Mouse (Mus musculus): ENCODE data around the gene Casp9. TPM values are rescaled to one million over a fixed set of nuclear protein-coding genes. Genes with fewer than 3 reads are reported as not detected.
A peak's percentile ranks its signal among the peaks of the same experiment; 100 is the strongest.

The Casp9 gene
- polyA plus RNA-seq, 1 experiment from 2014 or later = 24.4 TPM

DNA sequence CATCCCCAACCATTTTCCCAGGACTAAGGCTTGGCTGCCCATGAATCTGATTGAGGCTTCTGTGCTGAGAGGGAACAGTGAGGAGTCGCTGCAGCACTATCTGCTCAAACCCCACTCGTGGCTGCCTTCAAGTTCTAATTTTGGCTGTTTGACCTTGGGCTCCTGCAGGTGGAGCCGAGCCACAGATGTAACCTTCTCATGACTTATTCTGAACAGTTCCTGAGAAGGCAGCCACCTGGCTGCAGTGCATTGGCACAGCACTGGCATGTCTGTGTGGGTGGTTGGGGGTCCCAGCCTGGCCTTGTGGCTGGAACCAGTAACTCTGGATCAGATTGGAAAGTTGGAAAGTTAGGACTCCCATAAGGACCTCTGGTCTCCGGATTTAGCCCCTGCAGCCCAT, 34.8 kb downstream of the Casp9 start:
- Histone ChIP-seq H3K4me1 (peaks cover 5% of the 10 kb centered on the region; the same call in 1 of the 2 replicates), H3K27ac (replicated peaks) (no peak overlapping the region), H3K9me3 (replicated peaks) (no peaks in the 10 kb centered on the region), H3K27me3 (ENCODE audit: low read depth, poor library complexity, severe bottlenecking) (no peaks in the 10 kb centered on the region), H3K36me3 (no peaks in the 10 kb centered on the region), H3K4me3 (no peak overlapping the region)
- DNase-seq (ENCODE audit: low spot score) = no peak
- WGBS = 82% methylated on average over 4 of the region's 4 CpGs

DNA sequence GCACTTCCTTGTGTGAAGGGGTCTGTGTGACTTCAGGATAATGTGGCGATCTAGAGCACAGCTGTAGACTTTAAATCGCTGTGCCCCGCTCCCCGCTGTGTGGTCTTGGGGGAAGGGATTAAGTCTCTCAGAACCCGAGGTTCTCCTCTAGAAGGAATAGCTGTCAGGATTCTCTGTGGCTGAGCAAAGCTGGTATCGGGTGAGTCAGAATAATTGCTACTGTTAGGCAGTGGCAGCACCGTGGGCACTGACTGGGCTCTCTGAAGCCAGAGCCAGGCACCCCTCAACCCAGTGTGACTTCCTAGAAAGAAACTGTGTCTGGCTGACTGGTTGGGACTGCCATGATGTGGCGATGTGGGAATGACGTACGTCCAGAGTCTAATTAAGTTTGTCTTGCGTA, 37.0 kb downstream of the Casp9 start:
- 57% methylated on average over 11 of the region's 11 CpGs for WGBS
- Histone ChIP-seq H3K27me3 (ENCODE audit: low read depth, poor library complexity, severe bottlenecking) (no peaks in the 10 kb centered on the region), H3K27ac (replicated peaks) (no peak overlapping the region), H3K36me3 (no peaks in the 10 kb centered on the region), H3K9me3 (replicated peaks) (no peaks in the 10 kb centered on the region), H3K4me1 (peaks cover 5% of the 10 kb centered on the region; the same call in 1 of the 2 replicates), H3K4me3 (no peak overlapping the region)
- DNase-seq (ENCODE audit: low spot score) = no peak

DNA sequence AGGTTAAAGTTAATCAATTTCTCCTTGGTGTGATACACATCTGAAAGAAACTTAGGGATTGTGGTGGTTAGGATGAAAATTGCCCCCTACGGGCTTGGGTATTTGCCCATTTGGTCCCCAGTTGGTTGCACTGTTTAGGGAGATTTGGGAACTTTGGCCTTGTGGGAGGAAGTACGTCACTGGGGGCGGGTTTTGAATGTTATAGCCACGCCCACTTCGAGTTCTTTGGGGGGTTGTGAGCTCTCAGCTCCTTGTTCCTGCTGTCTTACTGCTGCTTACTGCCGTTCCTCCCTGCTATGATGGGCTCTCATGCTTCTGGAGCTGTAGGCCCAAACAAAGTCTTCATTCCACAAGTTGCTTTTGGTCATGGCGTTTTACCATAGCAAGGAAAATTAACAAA, 37.9 kb downstream of the Casp9 start:
- no peaks in the 10 kb centered on the region for H3K36me3 ChIP-seq
- H3K4me3 ChIP-seq = no peak overlapping the region
- H3K27ac ChIP-seq (replicated peaks) = no peak overlapping the region
- H3K27me3 ChIP-seq (ENCODE audit: low read depth, poor library complexity, severe bottlenecking) = no peaks in the 10 kb centered on the region
- 81% methylated on average over 7 of the region's 7 CpGs for WGBS
- no peaks in the 10 kb centered on the region for H3K9me3 ChIP-seq (replicated peaks)
- DNase-seq (ENCODE audit: low spot score) = no peak
- peaks cover 5% of the 10 kb centered on the region; the same call in 1 of the 2 replicates for H3K4me1 ChIP-seq

DNA sequence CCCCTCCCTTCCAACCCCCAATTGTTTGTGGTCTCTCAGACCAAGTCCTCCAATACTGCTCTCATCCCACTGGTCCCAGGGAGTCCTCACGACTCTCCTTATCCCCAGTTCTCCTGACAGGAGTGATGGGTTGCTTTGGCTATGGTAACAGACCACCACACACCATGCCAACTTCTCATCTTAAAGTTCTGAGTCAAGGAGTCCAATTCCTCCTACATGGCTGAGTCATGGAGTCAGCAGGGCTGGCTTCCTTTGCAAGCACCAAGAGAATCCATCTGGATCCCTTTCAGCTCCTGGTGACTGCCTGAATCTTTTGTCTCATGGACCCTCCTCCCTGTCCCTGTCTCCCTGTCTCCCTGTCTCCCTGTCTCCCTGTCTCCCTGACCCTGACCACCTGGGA, 40.5 kb downstream of the Casp9 start:
- Histone ChIP-seq H3K36me3 (no peaks in the 10 kb centered on the region), H3K27me3 (ENCODE audit: low read depth, poor library complexity, severe bottlenecking) (no peaks in the 10 kb centered on the region), H3K4me3 (no peak overlapping the region), H3K4me1 (peaks cover 5% of the 10 kb centered on the region; the same call in 1 of the 2 replicates), H3K27ac (replicated peaks) (no peak overlapping the region), H3K9me3 (replicated peaks) (no peaks in the 10 kb centered on the region)
- WGBS = 74% methylated on average over 1 of the region's 1 CpGs
- DNase-seq (ENCODE audit: low spot score) = no peak

DNA sequence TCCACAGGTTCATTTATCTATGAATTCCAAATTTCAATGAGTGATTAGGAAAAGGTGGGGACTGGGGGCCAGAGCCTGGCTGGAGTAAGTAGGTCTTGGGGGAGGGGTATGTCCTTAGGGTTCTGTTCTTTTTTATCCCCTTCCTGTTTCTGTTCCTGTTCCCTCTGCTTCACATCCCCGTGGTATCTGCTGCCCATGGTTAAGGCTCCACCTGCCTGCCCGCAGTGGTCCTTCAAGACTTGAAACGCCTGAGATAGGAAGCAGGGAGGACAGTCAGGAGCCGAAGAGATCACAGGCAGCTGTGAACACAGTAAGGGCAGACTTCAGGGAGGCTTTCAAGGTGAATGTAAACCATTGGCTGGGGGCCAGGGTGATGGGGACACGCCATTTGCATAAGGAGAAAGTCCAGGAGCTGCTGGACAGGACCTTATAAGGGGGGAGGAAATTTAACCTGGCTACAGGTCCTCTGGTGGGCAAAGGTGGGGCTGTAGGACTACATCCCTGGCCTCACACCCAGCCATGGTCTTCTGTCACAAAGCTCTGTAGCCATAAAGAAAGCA, 41.2 kb downstream of the Casp9 start:
- no peak overlapping the region for H3K4me3 ChIP-seq
- no peaks in the 10 kb centered on the region for H3K9me3 ChIP-seq (replicated peaks)
- no peaks in the 10 kb centered on the region for H3K36me3 ChIP-seq
- DNase-seq (ENCODE audit: low spot score) = no peak
- H3K27ac ChIP-seq (replicated peaks) = no peak overlapping the region
- WGBS = 78% methylated on average over 5 of the region's 5 CpGs
- H3K27me3 ChIP-seq (ENCODE audit: low read depth, poor library complexity, severe bottlenecking) = no peaks in the 10 kb centered on the region
- peaks cover 5% of the 10 kb centered on the region; the same call in 1 of the 2 replicates for H3K4me1 ChIP-seq

DNA sequence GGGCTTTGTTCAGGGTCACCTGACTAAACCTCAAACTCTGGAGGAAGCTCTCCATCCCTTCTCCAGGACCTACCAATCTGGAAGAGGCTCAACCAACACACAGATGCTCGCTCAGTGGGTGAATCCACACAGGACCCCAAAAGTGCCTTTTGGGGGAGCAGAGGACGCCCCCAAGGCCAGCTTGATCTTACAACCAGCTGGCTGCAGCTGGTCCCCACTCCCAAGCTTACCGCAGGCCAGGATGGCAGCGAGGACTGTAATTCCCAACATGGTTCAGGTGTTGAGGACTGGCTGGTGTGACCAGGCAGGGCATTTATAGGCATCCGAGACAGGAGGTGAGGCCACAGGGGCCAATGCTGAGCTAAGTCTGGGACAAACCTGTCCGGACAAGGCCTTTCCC, 52.6 kb downstream of the Casp9 start, which contains the start of gene Ctrc:
Gene Ctrc, minus strand, starts transcription at position 361 of the 400 bp plus-strand sequence.
- H3K9me3 ChIP-seq (replicated peaks) = no peaks in the 10 kb centered on the region
- H3K27ac ChIP-seq (replicated peaks) = no peak within 1 kb of the TSS
- H3K4me1 ChIP-seq = no peaks in the 10 kb centered on the region
- WGBS = 81% methylated on average over 6 of the region's 6 CpGs
- no peak for DNase-seq (ENCODE audit: low spot score)
- H3K4me3 ChIP-seq = no peak within 1 kb of the TSS
- H3K27me3 ChIP-seq (ENCODE audit: low read depth, poor library complexity, severe bottlenecking) = no peaks in the 10 kb centered on the region
- no peaks in the 10 kb centered on the region for H3K36me3 ChIP-seq

DNA sequence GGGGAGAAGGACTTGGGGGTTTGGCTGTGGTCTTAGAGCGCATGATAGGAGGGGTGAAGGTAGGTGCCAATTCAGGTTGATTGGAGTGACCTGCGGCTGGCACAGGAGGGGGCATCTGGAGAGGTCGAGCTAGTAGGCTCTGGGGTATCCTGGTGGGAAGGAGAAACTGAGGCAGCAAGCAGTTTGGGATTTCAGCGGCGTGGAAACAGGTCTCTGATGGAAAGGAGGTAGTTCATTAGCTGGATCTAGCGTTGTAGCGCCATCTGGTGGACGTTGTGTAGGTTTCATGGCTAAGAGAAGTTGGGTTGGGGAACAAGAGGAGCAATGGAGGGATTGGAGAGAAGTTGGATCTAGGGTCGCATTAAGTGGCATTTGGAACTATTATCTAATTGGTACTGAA, 60.0 kb downstream of the Casp9 start:
- no peak overlapping the region for H3K4me3 ChIP-seq
- no peaks in the 10 kb centered on the region for H3K36me3 ChIP-seq
- no peaks in the 10 kb centered on the region for H3K9me3 ChIP-seq (replicated peaks)
- H3K27ac ChIP-seq (replicated peaks) = no peak overlapping the region
- 83% methylated on average over 9 of the region's 9 CpGs for WGBS
- peak; percentile 61 for DNase-seq (ENCODE audit: low spot score)
- no peaks in the 10 kb centered on the region for H3K27me3 ChIP-seq (ENCODE audit: low read depth, poor library complexity, severe bottlenecking)
- peaks cover 4% of the 10 kb centered on the region for H3K4me1 ChIP-seq

DNA sequence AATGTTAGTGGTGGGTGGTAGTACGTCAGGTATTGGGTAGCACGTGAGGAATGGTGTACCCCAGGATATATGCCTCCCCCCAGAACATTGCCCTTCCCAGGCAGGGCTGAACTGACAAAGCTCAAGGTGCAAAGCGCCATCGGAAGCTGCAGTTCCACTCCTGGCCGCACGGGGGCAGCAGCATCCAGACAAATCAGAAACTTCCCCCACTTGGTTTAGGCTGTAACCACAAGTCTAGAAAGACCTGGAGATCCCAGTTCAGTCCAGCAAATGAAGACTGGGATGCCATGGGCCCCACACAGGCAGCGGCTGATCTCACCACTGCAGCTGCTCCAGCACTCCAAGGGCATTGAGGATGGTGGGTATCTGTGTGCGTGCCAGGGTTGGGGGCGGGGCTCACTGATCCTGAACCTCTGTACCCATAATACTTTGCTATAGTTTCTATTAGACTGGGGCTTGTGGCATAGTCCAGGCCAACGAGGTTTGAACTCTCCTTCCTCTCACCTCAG, 64.1 kb downstream of the Casp9 start:
- DNase-seq (ENCODE audit: low spot score) = peak; percentile 83
- no peaks in the 10 kb centered on the region for H3K9me3 ChIP-seq (replicated peaks)
- H3K4me1 ChIP-seq = peaks cover 12% of the 10 kb centered on the region
- peaks cover 36% of the 10 kb centered on the region for H3K36me3 ChIP-seq
- H3K4me3 ChIP-seq = no peak overlapping the region
- H3K27me3 ChIP-seq (ENCODE audit: low read depth, poor library complexity, severe bottlenecking) = no peaks in the 10 kb centered on the region
- WGBS = 23% methylated on average over 10 of the region's 10 CpGs
- H3K27ac ChIP-seq (replicated peaks) = peak overlapping the region; percentile 65

DNA sequence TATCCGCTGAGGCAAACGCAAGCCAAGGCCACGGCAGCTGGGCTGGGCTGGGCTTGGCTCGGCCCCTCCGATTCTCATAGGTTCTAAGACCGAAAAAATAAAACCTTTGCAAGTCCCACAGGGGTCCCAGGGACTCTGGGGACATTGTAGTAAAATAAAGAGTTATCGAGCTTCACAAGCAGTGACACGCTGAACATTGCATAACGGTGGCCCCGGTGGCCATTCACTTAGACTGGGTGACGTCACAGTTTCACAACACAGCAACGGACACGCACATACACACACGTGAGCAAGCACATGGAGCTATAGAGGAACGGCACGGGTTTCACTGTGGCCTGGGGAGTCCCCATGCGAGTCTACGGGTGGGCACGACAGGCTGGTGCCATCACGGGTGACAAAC, 65.1 kb downstream of the Casp9 start:
- Histone ChIP-seq H3K4me1 (peaks cover 12% of the 10 kb centered on the region), H3K9me3 (replicated peaks) (no peaks in the 10 kb centered on the region), H3K4me3 (no peak overlapping the region), H3K27ac (replicated peaks) (no peak overlapping the region), H3K36me3 (peaks cover 36% of the 10 kb centered on the region), H3K27me3 (ENCODE audit: low read depth, poor library complexity, severe bottlenecking) (no peaks in the 10 kb centered on the region)
- 97% methylated on average over 20 of the region's 20 CpGs for WGBS
- DNase-seq (ENCODE audit: low spot score) = no peak

DNA sequence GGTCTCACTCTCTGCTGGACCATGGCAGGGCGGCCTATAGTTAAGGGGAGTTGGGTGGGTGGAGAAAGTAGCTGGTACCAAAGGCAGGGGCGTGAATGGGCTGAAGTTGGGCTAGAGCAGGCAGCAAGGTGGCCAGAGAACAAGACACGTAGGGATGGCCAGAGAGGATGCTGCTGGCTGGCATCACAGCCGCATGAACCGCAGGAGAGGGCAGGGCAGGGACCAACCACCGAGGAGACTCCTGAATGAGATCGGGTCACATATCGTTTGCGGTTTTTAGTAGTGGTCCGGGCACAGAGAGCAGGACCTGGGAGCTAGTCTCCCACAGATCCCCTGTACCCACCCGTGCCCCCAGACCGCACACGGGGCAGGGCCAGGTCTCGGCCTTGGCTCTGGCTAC, 65.9 kb downstream of the Casp9 start:
- Histone ChIP-seq H3K27ac (replicated peaks) (no peak overlapping the region; the same call in 1 of the 2 replicates), H3K27me3 (ENCODE audit: low read depth, poor library complexity, severe bottlenecking) (no peaks in the 10 kb centered on the region), H3K4me3 (no peak overlapping the region), H3K4me1 (peaks cover 12% of the 10 kb centered on the region), H3K36me3 (peaks cover 36% of the 10 kb centered on the region), H3K9me3 (replicated peaks) (no peaks in the 10 kb centered on the region)
- WGBS = 94% methylated on average over 14 of the region's 14 CpGs
- no peak for DNase-seq (ENCODE audit: low spot score)

DNA sequence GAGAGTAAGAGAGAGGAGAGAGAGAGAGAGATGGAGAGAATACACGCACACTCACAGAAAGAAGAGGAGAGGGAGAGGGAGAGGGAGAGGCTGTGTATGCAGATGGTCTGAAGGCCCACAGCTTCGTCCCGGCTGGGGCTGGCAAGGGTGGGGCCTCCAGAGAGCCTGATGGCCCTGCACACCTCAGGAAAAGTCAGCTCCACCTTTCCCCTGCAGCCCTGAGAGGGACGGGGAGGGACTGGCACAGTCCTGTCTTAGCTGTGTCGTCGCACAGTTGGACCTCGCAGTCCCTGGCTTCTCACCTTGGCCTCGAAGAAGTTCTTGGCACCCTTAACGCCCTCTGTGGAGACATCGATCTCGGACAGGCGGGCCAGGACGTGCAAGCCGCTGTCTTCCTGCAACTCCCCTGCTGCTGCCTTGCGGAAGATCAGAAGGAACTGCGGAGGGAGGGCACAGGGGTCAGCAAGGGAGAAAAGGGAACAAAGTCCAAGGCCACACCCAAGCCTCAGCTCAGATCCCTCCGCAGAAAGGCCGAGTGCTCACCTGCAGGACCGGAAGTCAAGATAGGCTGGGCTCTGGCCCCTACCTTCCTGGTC, 66.9 kb downstream of the Casp9 start:
- H3K4me1 ChIP-seq = peaks cover 12% of the 10 kb centered on the region
- H3K27me3 ChIP-seq (ENCODE audit: low read depth, poor library complexity, severe bottlenecking) = no peaks in the 10 kb centered on the region
- H3K4me3 ChIP-seq = no peak overlapping the region
- H3K27ac ChIP-seq (replicated peaks) = peak overlapping the region; percentile 33; the same call in 1 of the 2 replicates
- no peaks in the 10 kb centered on the region for H3K9me3 ChIP-seq (replicated peaks)
- DNase-seq (ENCODE audit: low spot score) = no peak
- H3K36me3 ChIP-seq = peaks cover 45% of the 10 kb centered on the region
- WGBS = 71% methylated on average over 19 of the region's 19 CpGs

DNA sequence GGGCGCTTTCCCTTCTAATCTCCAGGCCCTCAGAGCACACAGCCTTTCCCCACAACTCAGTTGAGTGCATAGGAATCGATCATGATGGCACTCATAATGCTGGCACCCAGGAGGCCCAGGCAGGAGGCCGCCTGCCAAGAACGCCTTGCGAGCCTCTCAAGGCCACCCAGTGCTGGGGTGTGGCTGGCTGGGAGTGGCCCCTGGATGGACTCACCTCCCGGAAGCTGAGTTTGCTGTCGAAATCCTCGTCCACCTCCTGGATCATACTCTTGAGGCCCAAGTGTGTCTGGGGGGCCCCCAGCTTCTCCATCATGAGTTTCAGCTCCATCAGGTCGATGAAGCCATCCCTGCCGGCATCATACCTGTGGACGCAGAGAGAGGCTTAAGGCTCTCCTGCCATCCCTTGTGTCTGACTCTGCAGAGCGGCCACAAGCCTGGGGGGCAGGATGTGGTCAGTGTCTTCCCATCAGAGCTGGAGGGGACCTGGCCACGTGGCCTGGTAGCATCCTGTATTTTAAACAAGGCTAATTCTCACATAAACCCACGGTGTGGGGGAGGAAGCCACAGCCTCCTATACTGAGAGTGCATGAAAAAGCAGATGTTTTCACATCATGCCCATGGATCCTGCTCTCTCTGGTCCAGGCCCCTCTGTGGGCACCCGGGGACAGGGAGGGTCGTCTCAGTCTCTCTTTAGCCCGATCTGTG, 68.3 kb downstream of the Casp9 start:
- Histone ChIP-seq H3K4me3 (no peak overlapping the region), H3K27ac (replicated peaks) (0 out of 2 replicates have a peak overlapping the region, but pooled peaks have one; percentile 13), H3K27me3 (ENCODE audit: low read depth, poor library complexity, severe bottlenecking) (no peaks in the 10 kb centered on the region), H3K4me1 (peaks cover 12% of the 10 kb centered on the region), H3K36me3 (peaks cover 46% of the 10 kb centered on the region), H3K9me3 (replicated peaks) (no peaks in the 10 kb centered on the region)
- DNase-seq (ENCODE audit: low spot score) = no peak
- 89% methylated on average over 17 of the region's 17 CpGs for WGBS

DNA sequence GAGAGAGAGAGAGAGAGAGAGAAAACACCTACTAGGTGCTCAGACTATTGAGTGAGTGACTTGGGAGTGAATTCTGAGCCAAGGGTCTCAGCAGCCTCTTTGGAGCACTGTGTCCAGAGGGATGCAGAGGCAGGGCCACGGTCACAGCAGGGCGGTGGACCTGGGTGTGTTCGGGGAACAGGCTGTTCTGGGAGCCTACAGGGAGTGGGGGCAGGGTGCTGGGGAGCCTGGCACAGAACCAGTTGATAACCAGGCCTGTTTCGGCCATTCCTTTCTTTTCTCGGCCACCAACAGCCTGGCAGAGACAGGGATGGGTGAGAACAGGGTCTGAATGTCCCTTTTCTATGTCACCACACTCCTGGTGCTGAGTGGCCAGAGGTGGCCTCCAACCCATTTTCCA, 69.5 kb downstream of the Casp9 start:
- Histone ChIP-seq H3K27ac (replicated peaks) (peak overlapping the region; percentile 46; the same call in 1 of the 2 replicates), H3K27me3 (ENCODE audit: low read depth, poor library complexity, severe bottlenecking) (no peaks in the 10 kb centered on the region), H3K36me3 (peaks cover 46% of the 10 kb centered on the region), H3K9me3 (replicated peaks) (no peaks in the 10 kb centered on the region), H3K4me1 (peaks cover 19% of the 10 kb centered on the region), H3K4me3 (no peak overlapping the region)
- WGBS = 78% methylated on average over 5 of the region's 5 CpGs
- DNase-seq (ENCODE audit: low spot score) = no peak

All from midbrain, embryonic 10.5 days (tissue).